Mouse (Mus musculus) forebrain, embryonic 13.5 days (tissue): ENCODE measurements around the gene Nol9. TPM values are rescaled to one million over a fixed set of nuclear protein-coding genes. Genes with fewer than 3 reads are reported as not detected.
A peak's percentile ranks its signal among the peaks of the same experiment; 100 is the strongest.

Source experiments
- ATAC-seq: fragments of 200-750 bp; cut with Nextera tagmentation; 2 replicates; pipeline ENCODE4 v1.8.0; 2017
- H3K27ac ChIP-seq: fragments of 300-500 bp; sonication (generic); 2 replicates; pipeline ENCODE4 v1.5.1; 2015; ENCODE audit warnings: inconsistent platforms, mild to moderate bottlenecking, moderate library complexity
- H3K27me3 ChIP-seq: fragments of 300-500 bp; sonication (generic); 2 replicates; pipeline ENCODE4 v1.6.1; 2015; ENCODE audit warnings: mild to moderate bottlenecking, inconsistent platforms
- H3K36me3 ChIP-seq: fragments of 300-500 bp; sonication (generic); 2 replicates; pipeline ENCODE4 v1.6.1; 2015; ENCODE audit warnings: mild to moderate bottlenecking, inconsistent platforms; ENCODE audit not compliant: poor library complexity, severe bottlenecking
- H3K4me1 ChIP-seq: fragments of 300-500 bp; sonication (generic); 2 replicates; pipeline ENCODE4 v1.6.1; 2015; ENCODE audit warnings: inconsistent platforms
- H3K4me2 ChIP-seq: fragments of 300-500 bp; sonication (generic); 2 replicates; pipeline ENCODE4 v1.6.1; 2015; ENCODE audit warnings: inconsistent platforms, mild to moderate bottlenecking, moderate library complexity
- H3K4me3 ChIP-seq: fragments of 300-500 bp; sonication (generic); 2 replicates; pipeline ENCODE4 v1.5.1; 2015; ENCODE audit warnings: mild to moderate bottlenecking, inconsistent platforms
- H3K9ac ChIP-seq: fragments of 300-500 bp; sonication (generic); 2 replicates; pipeline ENCODE4 v1.6.1; 2015; ENCODE audit warnings: mild to moderate bottlenecking, inconsistent platforms
- H3K9me3 ChIP-seq: fragments of 300-500 bp; sonication (generic); replicated peaks from 2 replicates; pipeline ENCODE4 v1.6.1; 2016; ENCODE audit warnings: inconsistent platforms
- WGBS: fragments of 180-500 bp; shearing (Covaris S2); methylation state at CpG from one replicate; pipeline ENCODE4 v1.1.7; 2015; 5-methylcytosine and 5-hydroxymethylcytosine counted together
- polyA plus RNA-seq: library from polyadenylated mRNA; unstranded; fragments of >200 nt; fragmentation: Nextera tagmentation; extraction: Ambion mirVana; gene quantifications from 2 replicates; pipeline ENCODE4 v1.2.1, GENCODE M21; 2015

Nol9 gene
- polyA plus RNA-seq, 1 experiment from 2014 or later = 22.5 TPM

GRCm38 (mm10) chr4:152002063-152002462, 37.1 kb upstream of the Nol9 start:
- WGBS = 100% methylated on average over 3 of the region's 3 CpGs
- Histone ChIP-seq H3K9me3 (no peaks in the 10 kb centered on the region), H3K36me3 (no peaks in the 10 kb centered on the region), H3K4me3 (no peak overlapping the region), H3K4me1 (peaks cover 7% of the 10 kb centered on the region), H3K27me3 (peaks cover 9% of the 10 kb centered on the region), H3K27ac (no peak overlapping the region), H3K9ac (no peak overlapping the region), H3K4me2 (no peak overlapping the region)
- no peak for ATAC-seq

- no peak overlapping the region for H3K4me2 ChIP-seq
- no peaks in the 10 kb centered on the region for H3K9me3 ChIP-seq
- H3K27ac ChIP-seq = no peak overlapping the region
- no peak overlapping the region for H3K4me3 ChIP-seq
- H3K27me3 ChIP-seq = peaks cover 43% of the 10 kb centered on the region
- peaks cover 36% of the 10 kb centered on the region for H3K4me1 ChIP-seq
- H3K9ac ChIP-seq = no peak overlapping the region
- 84% methylated on average over 6 of the region's 6 CpGs for WGBS
- no peaks in the 10 kb centered on the region for H3K36me3 ChIP-seq
- no peak for ATAC-seq
Observed at GRCm38 (mm10) chr4:152006137-152006536, 33.0 kb upstream of the Nol9 start.

- 21% methylated on average over 3 of the region's 3 CpGs for WGBS
Observed at GRCm38 (mm10) chr4:152006812-152007211, 32.3 kb upstream of the Nol9 start.

DNA sequence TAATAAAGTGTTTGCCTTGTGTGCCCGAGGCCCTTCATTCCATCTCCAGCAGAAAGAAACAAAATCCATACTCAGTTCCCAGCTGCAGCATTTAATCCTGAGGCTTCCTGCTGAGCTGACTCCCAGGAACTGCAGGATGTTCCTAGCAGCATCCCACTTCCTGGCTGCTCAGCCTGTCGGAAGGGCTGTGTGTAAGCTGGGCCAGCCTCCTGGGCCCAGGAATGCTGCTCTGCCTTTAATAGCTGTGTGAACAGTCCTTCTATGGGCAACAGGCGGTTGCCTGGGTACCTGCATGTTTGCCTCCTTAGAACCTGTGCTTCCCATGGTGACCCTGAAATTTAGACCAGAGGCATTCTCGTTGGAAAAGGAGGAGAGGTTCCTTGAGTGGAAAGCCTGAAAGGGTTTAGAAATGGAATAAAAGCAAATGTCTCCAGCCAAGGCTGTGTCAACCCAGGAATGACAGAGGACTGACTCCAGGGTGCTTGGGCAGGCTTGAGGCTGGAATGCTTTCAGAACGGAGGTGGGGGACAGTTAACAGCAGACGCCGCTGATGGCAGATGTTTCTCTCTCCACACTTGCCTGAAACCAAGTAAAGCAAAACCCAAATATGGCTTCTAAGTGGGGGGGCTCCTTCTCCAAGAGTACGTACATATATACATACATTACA, 31.5 kb upstream of the Nol9 start:
- peak overlapping the region; percentile 70 for H3K4me3 ChIP-seq
- no peak for ATAC-seq
- peaks cover 46% of the 10 kb centered on the region for H3K27me3 ChIP-seq
- peak overlapping the region; percentile 99 for H3K4me2 ChIP-seq
- no peaks in the 10 kb centered on the region for H3K9me3 ChIP-seq
- no peak overlapping the region for H3K27ac ChIP-seq
- 8% methylated on average over 8 of the region's 8 CpGs for WGBS
- H3K9ac ChIP-seq = no peak overlapping the region
- no peaks in the 10 kb centered on the region for H3K36me3 ChIP-seq
- H3K4me1 ChIP-seq = peaks cover 38% of the 10 kb centered on the region

More at GRCm38 (mm10) chr4:152006812-152007211, 32.3 kb upstream of the Nol9 start:
- H3K27me3 ChIP-seq = peaks cover 46% of the 10 kb centered on the region
- no peak overlapping the region for H3K27ac ChIP-seq
- no peaks in the 10 kb centered on the region for H3K9me3 ChIP-seq
- H3K4me3 ChIP-seq = no peak overlapping the region
- H3K9ac ChIP-seq = no peak overlapping the region
- H3K36me3 ChIP-seq = no peaks in the 10 kb centered on the region
- no peak overlapping the region for H3K4me2 ChIP-seq
- ATAC-seq = no peak
- H3K4me1 ChIP-seq = peaks cover 38% of the 10 kb centered on the region

GRCm38 (mm10) chr4:152008148-152008500, 31.0 kb upstream of the Nol9 start:
- H3K27ac ChIP-seq = no peak overlapping the region
- peaks cover 46% of the 10 kb centered on the region for H3K27me3 ChIP-seq

DNA sequence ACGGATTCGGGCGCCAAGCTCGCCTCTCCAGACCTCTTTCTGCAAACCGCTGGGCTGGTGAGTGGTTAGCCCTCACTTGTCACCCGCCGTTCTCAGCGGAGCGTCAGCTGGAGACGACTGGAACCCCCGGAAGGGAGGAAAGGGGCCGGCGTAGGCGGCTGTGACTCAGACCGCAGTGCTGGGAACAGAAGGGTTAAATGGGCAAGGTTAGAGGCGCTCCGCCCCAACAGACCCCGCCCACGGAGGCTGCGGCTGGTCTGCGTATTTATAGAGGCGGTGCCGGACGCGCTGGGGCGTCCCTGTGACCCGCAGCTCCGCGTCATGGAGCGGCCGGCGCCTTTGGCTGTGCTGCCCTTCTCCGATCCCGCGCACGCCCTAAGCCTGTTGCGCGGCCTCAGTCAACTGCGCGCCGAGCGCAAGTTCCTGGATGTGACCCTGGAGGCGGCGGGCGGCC, 30.5 kb upstream of the Nol9 start, which contains the start of gene Klhl21:
Gene Klhl21, plus strand, starts transcription at position 182 of the 454 bp plus-strand sequence.
- H3K9me3 ChIP-seq = no peaks in the 10 kb centered on the region
- H3K27me3 ChIP-seq = peaks cover 46% of the 10 kb centered on the region
- no peaks in the 10 kb centered on the region for H3K36me3 ChIP-seq
- peak within 1 kb of the TSS; percentile 99 for H3K4me2 ChIP-seq
- H3K4me3 ChIP-seq = peak within 1 kb of the TSS; percentile 70
- H3K27ac ChIP-seq = peak within 1 kb of the TSS; percentile 55
- under 1% methylated on average over 45 of the region's 45 CpGs for WGBS
- H3K4me1 ChIP-seq = peaks cover 38% of the 10 kb centered on the region
- ATAC-seq = peak; percentile 91
- H3K9ac ChIP-seq = peak within 1 kb of the TSS; percentile 69

More at GRCm38 (mm10) chr4:152008148-152008500, 31.0 kb upstream of the Nol9 start:
- Histone ChIP-seq H3K4me2 (peak overlapping the region; percentile 99), H3K9me3 (no peaks in the 10 kb centered on the region), H3K9ac (no peak overlapping the region), H3K4me1 (peaks cover 38% of the 10 kb centered on the region), H3K4me3 (peak overlapping the region; percentile 70), H3K36me3 (no peaks in the 10 kb centered on the region)
- ATAC-seq = no peak
- under 1% methylated on average over 14 of the region's 14 CpGs for WGBS

GRCm38 (mm10) chr4:152009076-152010051, 29.8 kb upstream of the Nol9 start:
- Histone ChIP-seq H3K4me3 (peak overlapping the region; percentile 70), H3K36me3 (peaks cover 3% of the 10 kb centered on the region; the same call in 1 of the 2 replicates), H3K27ac (peak overlapping the region; percentile 55), H3K9me3 (no peaks in the 10 kb centered on the region), H3K4me1 (peaks cover 38% of the 10 kb centered on the region), H3K9ac (peak overlapping the region; percentile 69), H3K4me2 (peak overlapping the region; percentile 99), H3K27me3 (peaks cover 46% of the 10 kb centered on the region)
- under 1% methylated on average over 104 of the region's 115 CpGs for WGBS
- ATAC-seq = peak; percentile 83

GRCm38 (mm10) chr4:152010091-152010706, 28.9 kb upstream of the Nol9 start:
- Histone ChIP-seq H3K4me2 (peak overlapping the region; percentile 99), H3K4me1 (peaks cover 38% of the 10 kb centered on the region), H3K9ac (peak overlapping the region; percentile 69), H3K9me3 (no peaks in the 10 kb centered on the region), H3K36me3 (peaks cover 10% of the 10 kb centered on the region), H3K4me3 (peak overlapping the region; percentile 70), H3K27ac (no peak overlapping the region), H3K27me3 (peaks cover 46% of the 10 kb centered on the region)
- 3% methylated on average over 10 of the region's 10 CpGs for WGBS
- ATAC-seq = no peak

DNA sequence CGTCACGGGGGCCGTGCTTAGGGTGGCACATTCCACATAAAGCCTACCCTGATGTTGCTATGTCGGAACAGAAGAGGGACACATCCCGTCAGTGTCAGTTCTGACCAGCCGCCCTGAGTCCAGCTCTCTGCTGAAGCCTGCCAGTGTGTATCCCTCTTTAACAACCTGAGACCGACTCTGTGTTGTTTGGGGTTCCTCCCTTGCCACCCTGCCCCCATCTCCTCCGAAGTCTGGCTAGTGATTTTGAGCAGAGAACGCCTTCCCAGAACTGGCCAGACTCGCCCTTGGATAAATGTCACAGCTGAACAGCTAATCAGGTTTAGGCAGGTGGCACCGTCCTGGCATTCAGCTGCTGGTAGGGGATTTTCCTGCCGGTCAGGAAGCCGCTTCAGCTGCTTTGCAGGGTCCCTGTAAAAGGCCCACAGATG, 28.4 kb upstream of the Nol9 start:
- 10% methylated on average over 13 of the region's 13 CpGs for WGBS
- H3K27me3 ChIP-seq = peaks cover 46% of the 10 kb centered on the region

GRCm38 (mm10) chr4:152011171-152011760, 27.9 kb upstream of the Nol9 start:
- Histone ChIP-seq H3K4me2 (peak overlapping the region; percentile 99), H3K9ac (no peak overlapping the region), H3K4me1 (peaks cover 38% of the 10 kb centered on the region), H3K27me3 (peaks cover 45% of the 10 kb centered on the region), H3K4me3 (peak overlapping the region; percentile 70), H3K27ac (no peak overlapping the region), H3K9me3 (no peaks in the 10 kb centered on the region), H3K36me3 (peaks cover 18% of the 10 kb centered on the region)
- 78% methylated on average over 8 of the region's 8 CpGs for WGBS
- ATAC-seq = no peak

More for the DNA sequence above, 28.4 kb upstream of the Nol9 start:
- no peak for ATAC-seq
- H3K9ac ChIP-seq = no peak overlapping the region
- peak overlapping the region; percentile 70 for H3K4me3 ChIP-seq
- H3K4me1 ChIP-seq = peaks cover 38% of the 10 kb centered on the region
- H3K27ac ChIP-seq = no peak overlapping the region
- H3K36me3 ChIP-seq = peaks cover 16% of the 10 kb centered on the region
- peak overlapping the region; percentile 99 for H3K4me2 ChIP-seq
- no peaks in the 10 kb centered on the region for H3K9me3 ChIP-seq

DNA sequence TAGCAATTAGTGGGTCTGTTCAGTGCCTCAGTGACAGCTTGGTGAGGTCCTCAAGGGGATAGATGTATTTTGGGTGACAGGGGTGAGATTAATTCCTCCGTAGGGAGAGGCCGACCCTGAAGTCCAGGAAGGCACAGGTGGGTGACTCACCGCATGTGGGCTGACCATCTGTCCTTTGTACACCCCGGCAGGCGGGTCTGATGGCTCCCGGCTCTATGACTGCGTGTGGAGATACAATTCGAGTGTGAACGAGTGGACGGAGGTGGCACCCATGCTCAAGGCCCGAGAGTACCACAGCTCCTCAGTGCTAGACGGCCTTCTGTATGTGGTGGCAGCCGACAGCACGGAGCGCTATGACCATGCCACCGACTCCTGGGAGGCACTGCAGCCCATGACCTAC, 27.0 kb upstream of the Nol9 start:
- H3K27ac ChIP-seq = no peak overlapping the region
- H3K36me3 ChIP-seq = peaks cover 18% of the 10 kb centered on the region
- no peaks in the 10 kb centered on the region for H3K9me3 ChIP-seq
- no peak overlapping the region for H3K4me3 ChIP-seq
- H3K4me2 ChIP-seq = no peak overlapping the region
- WGBS = 94% methylated on average over 16 of the region's 16 CpGs
- no peak for ATAC-seq
- H3K27me3 ChIP-seq = peaks cover 37% of the 10 kb centered on the region
- H3K9ac ChIP-seq = no peak overlapping the region
- H3K4me1 ChIP-seq = peaks cover 38% of the 10 kb centered on the region
